Mouse (Mus musculus): ENCODE results near the gene Slc38a1. TPM values are rescaled to one million over a fixed set of nuclear protein-coding genes. Genes with fewer than 3 reads are reported as not detected.

The Slc38a1 gene
- polyA plus RNA-seq, 1 experiment from 2014 or later: 150 TPM

GRCm38 (mm10) chr15:96686201-96687159 is 43.8 kb upstream of the Slc38a1 start:
- DNase-seq (no peak), ATAC-seq (ENCODE audit: low FRiP score, low TSS enrichment) (no peak)
- no peak overlapping the region for H3K4me3 ChIP-seq (replicated peaks; ENCODE audit: low read depth, low read length)
- H3K36me3 ChIP-seq (ENCODE audit: control insufficient read depth, insufficient read depth, low read length): peaks cover 43% of the 10 kb centered on the region
- no peak overlapping the region for H3K27ac ChIP-seq (replicated peaks; ENCODE audit: low read depth, low read length)
- H3K9me3 ChIP-seq (ENCODE audit: control insufficient read depth, low read length): no peaks in the 10 kb centered on the region
- H3K27me3 ChIP-seq (ENCODE audit: control insufficient read depth, insufficient read depth, low read length): no peaks in the 10 kb centered on the region
- 85% methylated on average over 9 of the region's 9 CpGs for WGBS
- H3K4me2 ChIP-seq (ENCODE audit: low read length): no peak overlapping the region
- H3K4me1 ChIP-seq (ENCODE audit: control insufficient read depth, insufficient read depth, low read length): no peaks in the 10 kb centered on the region
- H3K9ac ChIP-seq (replicated peaks; ENCODE audit: low read length): no peak overlapping the region

- 65% methylated on average over 6 of the region's 6 CpGs for WGBS
- peaks cover 31% of the 10 kb centered on the region for H3K36me3 ChIP-seq (ENCODE audit: control insufficient read depth, insufficient read depth, low read length)
- H3K4me1 ChIP-seq (ENCODE audit: control insufficient read depth, insufficient read depth, low read length): no peaks in the 10 kb centered on the region
- H3K4me3 ChIP-seq (replicated peaks; ENCODE audit: low read depth, low read length): no peak overlapping the region
- no peak overlapping the region for H3K27ac ChIP-seq (replicated peaks; ENCODE audit: low read depth, low read length)
- H3K9ac ChIP-seq (replicated peaks; ENCODE audit: low read length): no peak overlapping the region
- no peak for DNase-seq
- no peak for ATAC-seq (ENCODE audit: low FRiP score, low TSS enrichment)
- H3K4me2 ChIP-seq (ENCODE audit: low read length): no peak overlapping the region
- H3K27me3 ChIP-seq (ENCODE audit: control insufficient read depth, insufficient read depth, low read length): no peaks in the 10 kb centered on the region
- H3K9me3 ChIP-seq (ENCODE audit: control insufficient read depth, low read length): no peaks in the 10 kb centered on the region
These were observed 42.6 kb upstream of the Slc38a1 start for GRCm38 (mm10) chr15:96685273-96685672.

GRCm38 (mm10) chr15:96684132-96684830 is 41.6 kb upstream of the Slc38a1 start:
- Histone ChIP-seq H3K4me1 (ENCODE audit: control insufficient read depth, insufficient read depth, low read length) (no peaks in the 10 kb centered on the region), H3K27me3 (ENCODE audit: control insufficient read depth, insufficient read depth, low read length) (no peaks in the 10 kb centered on the region), H3K4me2 (ENCODE audit: low read length) (no peak overlapping the region), H3K9ac (replicated peaks; ENCODE audit: low read length) (no peak overlapping the region), H3K27ac (replicated peaks; ENCODE audit: low read depth, low read length) (no peak overlapping the region), H3K36me3 (ENCODE audit: control insufficient read depth, insufficient read depth, low read length) (peaks cover 23% of the 10 kb centered on the region), H3K9me3 (ENCODE audit: control insufficient read depth, low read length) (no peaks in the 10 kb centered on the region), H3K4me3 (replicated peaks; ENCODE audit: low read depth, low read length) (no peak overlapping the region)
- ATAC-seq (ENCODE audit: low FRiP score, low TSS enrichment): no peak
- 47% methylated on average over 11 of the region's 11 CpGs for WGBS
- DNase-seq: peak; percentile 69

- 77% methylated on average over 19 of the region's 19 CpGs for WGBS
- Histone ChIP-seq H3K27ac (replicated peaks; ENCODE audit: low read depth, low read length) (no peak overlapping the region), H3K4me2 (ENCODE audit: low read length) (no peak overlapping the region), H3K9me3 (ENCODE audit: control insufficient read depth, low read length) (no peaks in the 10 kb centered on the region), H3K4me1 (ENCODE audit: control insufficient read depth, insufficient read depth, low read length) (no peaks in the 10 kb centered on the region), H3K4me3 (replicated peaks; ENCODE audit: low read depth, low read length) (no peak overlapping the region), H3K36me3 (ENCODE audit: control insufficient read depth, insufficient read depth, low read length) (no peaks in the 10 kb centered on the region), H3K9ac (replicated peaks; ENCODE audit: low read length) (no peak overlapping the region), H3K27me3 (ENCODE audit: control insufficient read depth, insufficient read depth, low read length) (no peaks in the 10 kb centered on the region)
- ATAC-seq (ENCODE audit: low FRiP score, low TSS enrichment) (no peak), DNase-seq (no peak)
These were observed 36.4 kb upstream of the Slc38a1 start for GRCm38 (mm10) chr15:96678871-96679773.

- Histone ChIP-seq H3K27me3 (ENCODE audit: control insufficient read depth, insufficient read depth, low read length) (no peaks in the 10 kb centered on the region), H3K27ac (replicated peaks; ENCODE audit: low read depth, low read length) (no peak overlapping the region), H3K4me3 (replicated peaks; ENCODE audit: low read depth, low read length) (no peak overlapping the region), H3K9ac (replicated peaks; ENCODE audit: low read length) (no peak overlapping the region), H3K36me3 (ENCODE audit: control insufficient read depth, insufficient read depth, low read length) (no peaks in the 10 kb centered on the region), H3K4me2 (ENCODE audit: low read length) (no peak overlapping the region), H3K4me1 (ENCODE audit: control insufficient read depth, insufficient read depth, low read length) (no peaks in the 10 kb centered on the region), H3K9me3 (ENCODE audit: control insufficient read depth, low read length) (no peaks in the 10 kb centered on the region)
- 52% methylated on average over 10 of the region's 10 CpGs for WGBS
- DNase-seq (peak; percentile 68), ATAC-seq (ENCODE audit: low FRiP score, low TSS enrichment) (no peak)
These were observed 33.8 kb upstream of the Slc38a1 start for GRCm38 (mm10) chr15:96676518-96676917.

- no peaks in the 10 kb centered on the region for H3K27me3 ChIP-seq (ENCODE audit: control insufficient read depth, insufficient read depth, low read length)
- no peak overlapping the region for H3K27ac ChIP-seq (replicated peaks; ENCODE audit: low read depth, low read length)
- H3K4me1 ChIP-seq (ENCODE audit: control insufficient read depth, insufficient read depth, low read length): no peaks in the 10 kb centered on the region
- no peak overlapping the region for H3K4me2 ChIP-seq (ENCODE audit: low read length)
- no peak overlapping the region for H3K9ac ChIP-seq (replicated peaks; ENCODE audit: low read length)
- H3K36me3 ChIP-seq (ENCODE audit: control insufficient read depth, insufficient read depth, low read length): no peaks in the 10 kb centered on the region
- DNase-seq (no peak), ATAC-seq (ENCODE audit: low FRiP score, low TSS enrichment) (no peak)
- WGBS: 85% methylated on average over 15 of the region's 15 CpGs
- no peaks in the 10 kb centered on the region for H3K9me3 ChIP-seq (ENCODE audit: control insufficient read depth, low read length)
- no peak overlapping the region for H3K4me3 ChIP-seq (replicated peaks; ENCODE audit: low read depth, low read length)
These were observed 33.0 kb upstream of the Slc38a1 start for GRCm38 (mm10) chr15:96675744-96676143.

- DNase-seq: no peak
- Histone ChIP-seq H3K9ac (replicated peaks; ENCODE audit: low read length) (no peak overlapping the region), H3K27me3 (ENCODE audit: control insufficient read depth, insufficient read depth, low read length) (no peaks in the 10 kb centered on the region), H3K4me3 (replicated peaks; ENCODE audit: low read depth, low read length) (no peak overlapping the region), H3K4me1 (ENCODE audit: control insufficient read depth, insufficient read depth, low read length) (no peaks in the 10 kb centered on the region), H3K9me3 (ENCODE audit: control insufficient read depth, low read length) (no peaks in the 10 kb centered on the region), H3K27ac (replicated peaks; ENCODE audit: low read depth, low read length) (no peak overlapping the region), H3K4me2 (ENCODE audit: low read length) (no peak overlapping the region), H3K36me3 (ENCODE audit: control insufficient read depth, insufficient read depth, low read length) (no peaks in the 10 kb centered on the region)
- ATAC-seq (ENCODE audit: low FRiP score, low TSS enrichment): no peak
- 85% methylated on average over 11 of the region's 11 CpGs for WGBS
These were observed 32.3 kb upstream of the Slc38a1 start for GRCm38 (mm10) chr15:96675055-96675454.

GRCm38 (mm10) chr15:96674089-96674488 is 31.4 kb upstream of the Slc38a1 start:
- DNase-seq (no peak), ATAC-seq (ENCODE audit: low FRiP score, low TSS enrichment) (no peak)
- WGBS: 61% methylated on average over 1 of the region's 1 CpGs
- Histone ChIP-seq H3K4me3 (replicated peaks; ENCODE audit: low read depth, low read length) (no peak overlapping the region), H3K9ac (replicated peaks; ENCODE audit: low read length) (no peak overlapping the region), H3K27me3 (ENCODE audit: control insufficient read depth, insufficient read depth, low read length) (no peaks in the 10 kb centered on the region), H3K4me2 (ENCODE audit: low read length) (no peak overlapping the region), H3K36me3 (ENCODE audit: control insufficient read depth, insufficient read depth, low read length) (no peaks in the 10 kb centered on the region), H3K27ac (replicated peaks; ENCODE audit: low read depth, low read length) (no peak overlapping the region), H3K9me3 (ENCODE audit: control insufficient read depth, low read length) (no peaks in the 10 kb centered on the region), H3K4me1 (ENCODE audit: control insufficient read depth, insufficient read depth, low read length) (no peaks in the 10 kb centered on the region)

All from midbrain, embryonic 14.5 days (tissue).